Mouse (Mus musculus) gastrocnemius, adult 18-20 months (tissue): ENCODE results near the gene Snph. TPM values are rescaled to one million over a fixed set of nuclear protein-coding genes. Genes with fewer than 3 reads are reported as not detected.

Experiments used
- DNase-seq: peaks from one replicate; pipeline ENCODE4 v3.0.0; 2021; ENCODE audit warnings: low spot score
- total RNA-seq, 2 experiments: library from RNA; stranded (reverse); gene quantifications; 2 replicates each; pipeline ENCODE4 v1.2.3; 2021

The Snph gene
- total RNA-seq, 2 experiments from 2014 or later = 30.7 to 33.2 TPM

DNA sequence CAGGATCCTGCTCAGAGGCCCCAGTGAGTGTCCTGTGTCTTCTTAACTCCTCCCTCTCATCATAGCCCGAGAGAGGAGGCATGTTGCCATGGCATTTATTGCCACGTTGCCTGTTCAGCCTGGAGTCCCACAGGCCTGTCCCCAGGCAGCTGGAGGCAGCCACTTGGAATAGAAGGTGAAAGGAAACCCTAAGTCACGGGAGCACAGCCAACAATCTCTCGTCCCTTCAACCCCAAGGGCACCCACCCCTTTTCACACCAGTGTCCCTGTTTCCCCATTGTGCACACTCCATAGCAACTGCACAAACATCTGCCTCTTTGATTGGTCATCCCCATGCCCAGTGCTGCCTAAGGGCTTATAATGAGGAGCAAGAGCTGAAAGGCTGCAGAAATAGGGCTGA is 28.8 kb downstream of the Snph start:
- peak; percentile 51 for DNase-seq

GRCm38 (mm10) chr2:151602106-151602505 is 30.3 kb downstream of the Snph start:
- no peak for DNase-seq

DNA sequence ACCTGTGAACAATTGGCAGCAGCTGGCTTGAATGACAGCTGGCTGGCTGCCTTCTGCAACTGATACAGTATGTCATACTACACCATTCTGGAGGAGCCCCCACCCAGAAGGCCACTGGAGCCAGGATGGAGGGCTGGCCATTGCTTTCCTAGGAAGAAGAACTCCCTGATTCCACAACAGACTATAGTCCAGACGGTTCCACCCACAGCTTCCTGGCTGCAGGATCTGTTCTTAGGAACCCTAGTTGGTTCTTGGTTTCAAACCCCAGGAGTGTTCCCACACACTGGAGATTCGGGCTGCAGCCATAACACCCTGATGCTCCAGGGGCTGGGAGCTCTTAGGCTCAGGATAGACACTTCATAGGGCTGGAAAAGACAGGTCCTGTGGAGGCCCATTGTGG is 34.3 kb downstream of the Snph start:
- DNase-seq = no peak

DNA sequence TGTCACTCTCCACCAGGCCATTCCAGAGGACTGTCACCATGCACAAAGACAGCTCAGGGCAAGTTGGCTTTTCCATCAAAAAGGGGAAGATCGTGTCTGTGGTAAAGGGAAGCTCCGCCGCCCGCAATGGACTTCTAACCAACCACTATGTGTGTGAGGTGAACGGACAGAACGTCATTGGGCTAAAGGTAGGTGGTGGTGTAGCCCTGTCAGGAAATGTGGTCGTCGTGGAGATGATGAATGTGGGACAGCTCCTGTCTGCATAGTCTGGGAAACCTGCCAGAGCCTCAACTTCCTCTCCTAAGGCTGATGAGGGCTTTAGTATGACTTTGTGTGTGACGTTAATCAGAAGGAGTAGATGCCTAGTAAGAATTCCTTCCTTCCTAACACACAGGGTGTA is 45.1 kb downstream of the Snph start:
- no peak for DNase-seq

DNA sequence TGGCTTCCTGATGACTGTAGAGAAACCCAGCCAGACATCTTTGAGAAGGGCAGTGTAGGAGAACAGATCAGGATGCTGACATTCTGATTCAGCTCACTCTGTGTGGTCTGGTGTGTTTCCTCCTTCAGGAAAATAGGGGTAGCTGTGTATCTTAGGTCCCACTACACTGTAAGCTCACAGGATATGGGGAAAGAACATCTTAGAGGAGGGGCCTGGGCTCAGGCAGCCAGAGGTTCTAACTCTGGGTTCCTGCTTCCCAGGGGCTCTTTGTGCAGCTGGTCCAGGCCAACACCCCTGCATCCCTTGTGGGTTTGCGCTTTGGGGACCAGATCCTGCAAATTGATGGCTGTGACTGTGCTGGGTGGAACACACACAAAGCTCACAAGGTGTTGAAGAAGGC is 45.6 kb downstream of the Snph start:
- no peak for DNase-seq

GRCm38 (mm10) chr2:151585934-151586333 is 46.5 kb downstream of the Snph start:
- DNase-seq = no peak

DNA sequence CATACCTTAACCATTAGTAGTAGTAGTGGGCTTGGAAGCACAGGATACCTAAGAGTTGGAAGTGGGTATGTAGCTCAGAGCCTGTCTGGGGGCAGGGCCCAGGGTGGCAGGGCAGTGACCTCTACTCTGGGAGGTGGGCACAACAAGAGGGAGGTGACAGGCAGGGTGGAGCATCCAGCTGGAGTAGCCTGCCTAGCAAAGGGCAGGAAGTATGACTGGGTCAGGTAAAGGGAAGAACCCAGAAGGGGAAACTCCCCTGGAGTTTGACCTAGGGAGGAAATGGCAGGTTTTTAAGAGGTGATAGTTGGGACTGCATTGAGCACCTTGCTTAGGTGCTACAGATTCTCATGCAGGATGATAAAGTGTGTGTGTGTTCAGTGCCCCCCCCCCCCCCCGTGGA is 51.4 kb downstream of the Snph start:
- DNase-seq = no peak

GRCm38 (mm10) chr2:151579183-151579582 is 53.2 kb downstream of the Snph start:
- DNase-seq = no peak

GRCm38 (mm10) chr2:151575699-151576389 is 56.5 kb downstream of the Snph start:
- peak; percentile 89 for DNase-seq

DNA sequence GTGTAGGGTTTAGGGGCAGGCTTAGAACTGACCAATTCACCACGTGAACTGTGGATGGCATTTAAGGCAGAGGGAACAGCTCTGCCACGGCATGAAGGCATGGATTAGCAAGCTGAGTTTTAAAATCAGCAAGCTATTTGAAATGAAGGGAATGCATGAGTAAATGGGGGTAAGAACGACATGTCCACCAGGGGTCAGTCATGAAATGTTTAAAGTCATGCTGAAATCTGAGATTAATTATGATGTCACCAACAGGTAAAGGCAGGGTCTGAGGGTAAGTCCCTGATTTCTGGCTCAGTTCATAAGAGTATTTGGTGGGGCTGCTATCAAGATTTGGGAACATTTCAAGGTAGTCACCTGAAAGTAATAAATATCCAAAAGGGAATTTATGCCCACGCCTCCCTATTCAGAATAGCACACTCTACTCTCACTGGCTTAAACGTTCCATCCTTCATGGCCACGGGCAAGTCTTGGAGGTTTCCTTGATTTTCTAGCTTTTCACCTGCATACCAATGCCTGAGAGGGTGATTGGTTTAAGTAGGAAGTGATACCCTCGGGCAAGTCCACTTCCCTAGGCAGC is 57.2 kb downstream of the Snph start:
- peak; percentile 54 for DNase-seq

DNA sequence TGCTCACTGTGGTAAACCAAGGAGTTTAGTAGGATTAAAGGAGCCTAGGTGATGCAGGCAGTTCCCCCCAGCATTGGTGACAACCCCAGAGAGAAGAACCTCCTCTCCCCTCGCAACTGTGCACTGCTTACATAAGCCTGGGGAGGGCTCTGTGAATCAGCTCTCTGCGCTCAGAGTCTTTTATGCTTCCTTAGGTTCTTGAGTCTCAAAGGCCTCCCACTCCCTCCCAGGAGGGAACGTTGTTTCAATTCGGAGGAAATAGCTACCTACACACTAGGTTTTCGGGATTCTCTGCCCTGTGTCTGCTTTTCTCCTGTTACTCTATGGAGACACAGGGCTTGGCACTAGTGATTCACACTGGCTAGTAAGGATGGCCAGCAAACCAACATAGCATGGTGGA is 57.8 kb downstream of the Snph start:
- DNase-seq = no peak

GRCm38 (mm10) chr2:151573667-151574066 is 58.7 kb downstream of the Snph start:
- DNase-seq = no peak

- no peak for DNase-seq
These were observed 60.3 kb downstream of the Snph start, which contains the start of gene Sdcbp2 for GRCm38 (mm10) chr2:151571873-151572700. Gene Sdcbp2 (plus strand): TSS chr2:151572622.

DNA sequence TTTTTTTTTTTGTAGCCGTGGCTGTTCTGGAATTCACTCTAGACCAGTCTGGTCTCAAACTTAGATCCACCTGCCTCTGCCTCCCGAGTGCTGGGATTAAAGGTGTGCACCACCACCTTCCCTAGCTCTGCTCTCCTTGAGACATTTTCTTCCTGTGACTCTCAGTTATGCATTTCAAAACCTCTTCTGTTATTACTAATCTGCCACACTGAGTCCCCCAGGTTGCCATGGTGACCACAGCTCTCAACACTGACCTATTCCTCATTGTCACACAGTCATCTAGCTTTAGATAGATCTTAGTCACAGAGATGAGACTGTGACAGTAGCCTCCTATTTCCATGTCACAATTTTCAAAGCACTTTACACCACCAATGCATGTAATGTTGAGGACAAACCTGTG is 62.9 kb downstream of the Snph start:
- DNase-seq = no peak

GRCm38 (mm10) chr2:151566856-151567255 is 65.5 kb downstream of the Snph start:
- no peak for DNase-seq

GRCm38 (mm10) chr2:151564986-151565385 is 67.4 kb downstream of the Snph start:
- peak; percentile 35 for DNase-seq

DNA sequence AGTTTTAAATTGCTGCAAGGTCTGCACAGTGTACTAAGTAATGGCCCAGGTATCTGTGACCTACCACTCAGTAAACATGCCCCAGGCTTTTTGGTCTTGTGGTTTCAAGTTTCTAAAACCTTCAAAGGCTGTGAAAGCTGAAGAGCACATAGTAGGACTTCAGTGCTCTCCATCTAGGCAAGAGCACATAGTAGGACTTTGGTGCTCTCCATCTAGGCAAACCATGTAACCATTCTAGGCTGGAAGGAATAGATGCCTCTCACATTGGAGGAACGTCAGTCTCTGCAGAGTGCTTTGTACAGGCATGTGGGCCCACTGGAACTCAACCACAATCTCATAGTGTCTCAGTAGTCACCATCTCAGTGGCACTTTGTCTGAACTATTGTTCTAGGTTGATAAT is 68.4 kb downstream of the Snph start:
- DNase-seq = no peak

DNA sequence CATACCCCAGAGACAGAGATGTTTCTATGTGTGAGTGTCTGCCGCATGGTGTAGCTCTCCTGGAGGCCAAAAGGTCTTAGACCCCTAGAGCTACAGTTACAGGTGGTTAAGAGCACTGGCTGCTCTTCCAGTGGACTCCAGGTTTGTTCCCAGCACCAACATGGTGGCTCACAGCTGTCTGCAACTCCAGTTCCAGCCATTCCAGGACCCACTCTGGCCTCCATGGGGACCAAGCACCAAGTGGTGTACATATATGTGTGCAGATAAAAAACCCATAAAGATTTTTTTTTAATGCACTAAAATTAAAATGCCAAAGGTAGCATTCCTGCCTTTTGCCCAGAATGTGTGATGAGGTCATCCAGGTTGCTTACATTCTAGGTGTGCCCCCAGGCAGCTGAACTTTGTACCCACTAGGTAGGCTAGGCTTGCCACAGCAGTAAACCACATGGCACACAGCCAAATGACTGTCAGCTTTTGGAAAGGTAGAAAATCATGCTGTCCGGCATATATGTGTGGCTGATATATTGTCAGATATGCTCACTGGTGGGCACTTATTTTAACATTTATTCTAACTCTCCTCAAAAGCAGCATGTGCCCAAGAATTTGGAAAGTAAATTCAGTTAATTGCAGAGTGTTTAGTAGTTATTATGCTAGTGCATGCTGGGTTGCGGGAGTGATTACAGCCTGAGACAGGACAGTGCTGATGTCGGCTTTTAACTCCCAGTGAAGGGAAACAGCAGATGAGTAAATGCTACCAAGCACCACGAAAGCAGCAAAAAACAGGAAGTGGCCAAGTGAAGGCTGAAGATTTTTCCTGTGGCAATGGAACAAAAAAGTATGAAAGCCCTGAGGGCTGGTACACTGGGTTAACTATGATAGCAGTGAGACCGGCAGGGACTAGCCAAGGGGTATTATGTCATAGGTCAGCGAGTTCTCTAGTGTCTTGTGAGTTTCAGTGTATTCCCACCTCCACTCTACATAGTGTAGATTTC is 69.2 kb downstream of the Snph start:
- DNase-seq = no peak

GRCm38 (mm10) chr2:151549615-151550121 is 82.7 kb downstream of the Snph start:
- no peak for DNase-seq

GRCm38 (mm10) chr2:151546571-151546970 is 85.8 kb downstream of the Snph start:
- DNase-seq = no peak

- DNase-seq = no peak
These were observed 87.7 kb downstream of the Snph start for GRCm38 (mm10) chr2:151544673-151545072.
